Mouse (Mus musculus): ENCODE data around the gene Rimbp2. TPM values are rescaled to one million over a fixed set of nuclear protein-coding genes. Genes with fewer than 3 reads are reported as not detected.

Rimbp2 gene
- total RNA-seq, 2 experiments from 2014 or later, result not detected

DNA sequence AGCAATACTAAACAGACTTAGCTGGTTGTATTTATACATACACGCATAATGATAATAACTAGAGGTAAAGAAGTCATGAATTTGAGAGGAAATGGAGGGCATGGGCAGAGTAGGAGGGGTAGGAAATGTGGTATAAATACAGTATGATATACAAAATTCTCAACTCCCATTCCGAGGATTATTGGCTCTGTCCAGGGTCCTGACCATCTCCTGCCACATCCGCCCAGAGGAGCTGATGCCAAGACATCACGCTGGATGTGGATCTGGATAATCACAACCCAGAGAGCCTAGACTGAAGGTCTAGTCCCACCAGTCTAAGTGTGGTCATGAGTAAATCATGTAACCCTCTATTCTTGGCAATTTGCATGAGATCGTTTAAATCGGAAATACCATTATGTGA, 100.5 kb downstream of the Rimbp2 start:
- intact Hi-C loops (cut with DNase I), result no loop called here
- peak in 1 of 2 experiments; percentile 14 for DNase-seq

- intact Hi-C loops (cut with DNase I), result no loop called here
- DNase-seq, result no peak
These were observed 105.5 kb downstream of the Rimbp2 start for GRCm38 (mm10) chr5:128847806-128848205.

DNA sequence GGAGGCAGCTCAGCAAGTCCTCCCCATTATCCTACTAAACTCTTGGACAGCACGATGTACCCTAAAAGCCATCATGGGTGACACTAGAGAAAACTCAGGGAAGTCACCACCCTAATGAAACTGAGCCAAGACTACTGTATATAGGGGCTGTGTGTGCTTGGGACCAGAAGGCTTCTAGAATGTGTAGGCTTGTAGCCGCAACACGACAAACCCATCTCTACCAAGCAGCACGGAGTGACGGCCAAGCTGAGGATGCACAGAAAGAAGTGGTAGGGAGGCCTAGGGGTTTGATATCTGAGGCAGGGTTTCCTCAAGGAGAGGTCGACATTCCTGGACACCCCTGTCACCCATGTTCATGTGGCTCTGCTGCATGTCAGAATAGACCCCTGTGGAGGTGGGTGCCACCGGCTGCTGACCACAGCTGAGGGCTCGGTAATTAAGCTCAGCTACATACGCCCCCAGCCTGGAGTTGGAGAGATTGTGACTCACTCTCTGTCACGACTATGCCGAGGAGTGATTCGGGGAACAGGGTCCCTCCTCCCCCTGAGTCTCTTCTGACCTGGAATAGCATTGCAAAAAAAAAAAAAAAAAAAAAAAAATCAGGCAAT, 106.7 kb downstream of the Rimbp2 start:
- intact Hi-C loops (cut with DNase I), result no loop called here
- no peak for DNase-seq

GRCm38 (mm10) chr5:128845033-128845432, 108.3 kb downstream of the Rimbp2 start:
- no peak for DNase-seq
- intact Hi-C loops (cut with DNase I), result no loop called here

DNA sequence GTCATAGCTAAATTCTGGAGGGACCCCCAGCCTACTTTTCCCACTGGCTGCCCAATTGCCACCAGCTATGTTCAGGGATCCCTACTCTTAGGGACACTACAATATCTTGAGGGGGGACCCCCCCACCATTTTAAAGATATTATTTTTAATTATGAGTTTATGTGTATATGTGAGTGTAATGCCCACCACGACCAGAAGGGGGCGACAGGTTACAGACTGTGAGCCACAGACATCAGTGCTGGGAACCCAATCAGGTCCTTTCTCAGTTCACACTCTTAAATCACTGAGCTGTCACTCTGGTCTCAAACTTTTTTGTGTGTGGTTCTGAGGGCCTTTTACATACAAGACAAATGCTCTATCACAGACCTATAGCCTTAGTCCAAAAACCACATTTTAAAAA, 109.3 kb downstream of the Rimbp2 start:
- no peak for DNase-seq
- intact Hi-C loops (cut with DNase I), result no loop called here

DNA sequence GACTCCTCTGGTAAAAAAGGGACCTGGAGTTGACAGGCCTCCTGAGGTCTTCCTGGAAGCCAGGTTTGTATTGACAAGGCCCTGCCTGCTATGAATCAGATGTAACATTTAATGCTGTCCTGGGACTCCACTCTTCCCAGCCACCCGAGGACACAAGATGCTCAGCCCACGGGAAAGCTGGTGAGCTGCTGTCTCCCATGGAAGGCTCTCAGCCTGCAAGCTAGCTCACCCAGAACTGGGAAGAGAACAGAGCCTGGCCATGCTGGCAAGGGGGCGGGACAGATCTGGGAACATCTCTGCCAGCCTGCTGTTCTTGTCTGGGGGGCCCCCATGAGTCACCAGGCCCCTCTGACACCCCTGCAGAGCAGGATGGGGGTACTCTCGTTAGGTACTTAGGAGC, 111.7 kb downstream of the Rimbp2 start:
- no peak for DNase-seq
- intact Hi-C loops (cut with DNase I), result no loop called here

DNA sequence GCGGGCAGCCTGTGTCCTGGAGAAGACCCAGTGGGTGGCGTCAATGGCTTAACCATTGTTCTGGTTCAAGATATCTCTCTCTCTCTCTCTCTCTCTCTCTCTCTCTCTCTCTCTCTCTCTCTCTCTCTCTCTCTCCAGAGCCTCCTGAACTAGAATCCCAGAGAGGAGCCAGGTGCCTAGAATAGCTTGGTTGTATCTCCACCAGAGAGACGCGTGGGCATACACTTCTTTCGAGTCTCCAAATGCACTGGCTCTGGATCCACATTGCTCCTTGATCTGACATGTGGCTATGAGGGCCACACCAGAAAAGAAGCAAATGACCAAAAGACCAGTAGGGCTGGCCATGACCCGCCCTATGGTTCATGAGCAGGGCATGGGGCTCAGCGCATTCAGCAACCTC, 116.2 kb downstream of the Rimbp2 start:
- intact Hi-C loops (cut with DNase I), result no loop called here

GRCm38 (mm10) chr5:128834126-128834525, 119.2 kb downstream of the Rimbp2 start:
- intact Hi-C loops (cut with DNase I), result no loop called here
- DNase-seq, result no peak

More for the DNA sequence above, 116.2 kb downstream of the Rimbp2 start:
- DNase-seq, result no peak

DNA sequence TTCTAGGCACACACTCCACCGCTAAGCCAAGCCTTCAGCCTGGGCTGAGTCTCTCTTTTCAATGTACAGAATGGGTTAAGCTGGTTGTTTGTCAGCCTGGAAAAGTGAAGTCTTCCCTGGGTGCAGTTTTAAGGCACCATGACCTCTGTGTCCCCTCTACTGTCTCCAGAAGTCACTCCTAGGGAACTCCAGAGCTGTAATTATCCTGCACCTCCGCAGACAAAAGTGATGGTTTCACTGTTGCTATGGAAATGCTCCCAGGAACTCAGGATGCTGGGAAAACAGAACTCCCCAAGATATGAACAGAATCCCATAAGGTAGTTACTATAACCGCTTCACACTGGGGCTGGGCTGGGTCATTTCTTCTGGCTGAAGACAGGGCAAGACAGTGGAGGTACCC, 130.4 kb downstream of the Rimbp2 start:
- intact Hi-C loops (cut with DNase I), result no loop called here

DNA sequence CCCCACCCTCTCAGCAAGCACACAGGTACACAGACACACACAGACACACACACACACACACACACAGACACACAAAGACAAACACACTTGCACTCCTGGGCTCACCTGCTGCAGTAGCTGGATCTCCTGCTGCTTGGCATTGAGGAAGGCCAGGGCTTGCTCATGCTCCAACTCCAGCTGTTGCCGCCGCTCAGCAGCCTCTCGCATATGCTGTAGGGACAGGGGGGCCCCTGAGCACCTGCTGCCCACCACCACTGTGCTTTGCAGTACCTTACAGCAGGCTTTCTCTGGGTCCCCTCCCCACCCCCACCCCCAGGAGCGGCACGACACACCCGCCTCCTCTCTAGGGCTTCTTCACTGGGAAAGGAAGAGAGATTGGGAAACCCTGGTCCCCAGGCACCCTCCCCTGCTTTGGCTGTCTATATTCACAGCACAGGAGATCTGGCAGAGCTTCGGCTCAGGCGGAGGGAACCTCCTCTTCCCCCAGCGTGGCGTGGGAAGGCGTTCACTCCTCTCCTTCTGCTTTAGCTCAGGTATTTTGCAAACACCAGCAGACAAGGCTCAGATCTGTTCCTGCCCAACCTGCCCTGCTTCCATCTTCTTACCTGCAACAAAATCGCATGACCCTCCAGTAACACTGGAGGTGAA, 133.5 kb downstream of the Rimbp2 start:
- intact Hi-C loops (cut with DNase I), result no loop called here
- DNase-seq, result no peak

More for the DNA sequence above, 130.4 kb downstream of the Rimbp2 start:
- no peak for DNase-seq

GRCm38 (mm10) chr5:128815629-128816028, 137.7 kb downstream of the Rimbp2 start:
- intact Hi-C loops (cut with DNase I), result no loop called here
- DNase-seq, result no peak

- intact Hi-C loops (cut with DNase I), result no loop called here
- DNase-seq, result no peak
These were observed 138.2 kb downstream of the Rimbp2 start for GRCm38 (mm10) chr5:128815078-128815477.

GRCm38 (mm10) chr5:128813121-128813520, 140.2 kb downstream of the Rimbp2 start:
- no peak for DNase-seq
- intact Hi-C loops (cut with DNase I), result no loop called here

DNA sequence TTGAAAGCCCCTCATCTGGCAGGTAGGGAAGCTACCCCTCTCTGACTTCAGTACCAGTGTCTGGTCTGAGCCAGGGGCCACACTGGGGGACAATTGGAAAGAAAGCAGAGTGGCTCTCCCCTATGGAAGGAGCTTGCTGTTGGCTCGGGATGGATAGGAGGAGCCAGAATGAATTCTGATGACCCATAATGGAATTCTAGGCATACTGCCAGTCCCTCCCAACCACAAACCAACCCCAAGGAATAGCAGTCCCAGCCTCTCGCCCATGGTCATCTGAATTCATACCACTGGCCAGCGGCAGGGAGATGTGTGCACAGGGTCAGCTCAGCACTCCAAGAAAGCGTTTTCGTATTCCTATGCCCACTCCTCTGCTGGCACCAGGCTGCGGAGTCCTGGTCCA, 141.9 kb downstream of the Rimbp2 start:
- no peak for DNase-seq
- intact Hi-C loops (cut with DNase I), result no loop called here

- intact Hi-C loops (cut with DNase I), result no loop called here
- no peak for DNase-seq
These were observed 143.3 kb downstream of the Rimbp2 start for GRCm38 (mm10) chr5:128810006-128810405.

DNA sequence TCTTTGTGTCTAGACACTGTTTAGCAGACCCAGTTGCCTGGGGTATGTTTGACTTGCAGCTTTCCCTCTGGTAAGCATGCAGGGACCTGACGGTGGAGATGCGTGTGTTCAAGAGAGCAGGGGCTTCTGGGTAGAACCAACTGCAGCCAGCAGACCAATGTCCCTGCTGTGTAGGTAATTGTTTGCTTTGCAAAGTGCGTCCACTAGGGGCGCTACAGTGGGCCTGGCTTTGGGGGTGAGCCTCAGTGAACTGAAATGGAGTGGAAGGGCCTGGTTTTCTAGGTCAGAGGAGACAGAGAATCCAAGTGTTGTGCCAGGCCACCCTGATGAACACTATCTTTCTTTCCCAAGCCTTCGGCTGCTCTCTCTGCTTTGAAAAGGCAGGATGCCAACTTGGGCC, 143.9 kb downstream of the Rimbp2 start:
- peak in 1 of 2 experiments; percentile 18 for DNase-seq
- intact Hi-C loops (cut with DNase I), result no loop called here

DNA sequence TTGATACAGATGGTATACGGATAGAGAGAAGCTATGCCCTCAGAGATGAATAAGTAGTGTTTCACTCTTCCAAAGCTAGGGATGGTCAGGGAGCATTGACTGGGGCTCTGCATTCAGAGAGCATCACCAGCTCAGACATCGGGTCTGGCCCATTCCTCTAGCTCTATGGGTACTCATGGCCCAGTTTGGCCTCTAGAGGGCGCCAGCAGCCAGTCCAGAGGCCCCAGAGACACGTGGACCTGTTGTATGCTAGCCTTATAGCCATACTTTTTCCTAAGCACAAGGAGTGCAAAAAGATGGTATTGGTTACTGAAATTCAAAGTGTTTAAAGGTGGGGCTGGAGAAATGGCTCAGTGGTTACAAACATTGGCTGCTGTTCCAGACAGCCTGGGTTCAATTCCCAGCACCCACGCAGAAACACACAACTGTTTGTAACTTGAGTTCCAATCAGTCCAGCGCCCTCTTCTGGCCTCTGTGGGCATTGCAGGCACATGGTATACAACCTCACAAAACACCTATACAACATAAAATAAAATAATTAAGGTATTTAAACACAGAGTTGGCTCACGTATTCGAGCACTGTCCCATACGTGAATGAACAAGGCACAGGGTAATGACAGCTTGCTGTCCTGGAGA, 144.6 kb downstream of the Rimbp2 start:
- intact Hi-C loops (cut with DNase I), result no loop called here

DNA sequence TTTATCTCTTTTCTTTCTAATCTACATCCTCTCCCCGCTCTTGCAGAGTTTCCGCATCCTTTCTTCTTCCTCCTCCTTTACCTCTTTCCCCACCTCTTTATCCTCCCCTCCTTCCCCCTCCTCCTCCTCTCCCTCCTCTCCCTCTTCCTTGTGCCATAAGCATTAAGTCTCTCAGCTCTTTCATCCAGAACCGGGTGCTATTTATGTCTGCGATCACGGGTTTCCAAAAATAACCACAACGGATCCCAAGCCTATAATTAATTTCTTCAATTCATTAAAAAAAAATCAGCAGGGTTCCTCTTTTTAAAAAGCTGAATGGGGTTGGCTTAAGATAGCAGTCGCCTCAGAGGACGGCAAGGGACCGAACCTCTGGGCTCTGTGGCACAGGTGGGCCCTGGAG, 145.9 kb downstream of the Rimbp2 start:
- intact Hi-C loops (cut with DNase I), result no loop called here
- no peak for DNase-seq

More for the DNA sequence above, 144.6 kb downstream of the Rimbp2 start:
- DNase-seq, result peak in 1 of 2 experiments; percentile 13

- DNase-seq, result peak; percentile 5 to 18
- intact Hi-C loops (cut with DNase I), result no loop called here
These were observed 146.8 kb downstream of the Rimbp2 start for GRCm38 (mm10) chr5:128806296-128806998.

- intact Hi-C loops (cut with DNase I), result no loop called here
- no peak for DNase-seq
These were observed 148.2 kb downstream of the Rimbp2 start for GRCm38 (mm10) chr5:128805092-128805491.

DNA sequence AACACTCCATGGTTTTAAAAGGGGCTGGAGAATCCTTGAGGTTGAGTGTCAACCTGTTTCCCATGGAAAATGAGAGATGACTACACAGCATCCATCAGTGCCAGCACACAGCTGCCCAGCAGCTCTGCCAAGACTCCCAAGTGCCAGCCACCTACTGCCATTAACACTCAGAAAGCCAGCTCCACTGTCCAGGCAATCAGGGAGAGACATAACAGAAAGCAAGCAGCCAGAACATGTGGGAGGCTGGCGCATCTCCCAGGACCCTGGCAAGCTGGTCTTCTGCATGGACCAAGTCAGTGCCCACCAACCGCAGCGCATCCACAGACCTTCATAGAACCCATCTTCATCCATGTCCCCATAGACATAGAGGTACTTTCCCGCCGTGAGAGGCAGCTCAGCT, 152.7 kb downstream of the Rimbp2 start:
- intact Hi-C loops (cut with DNase I), result no loop called here
- DNase-seq, result no peak

Data from heart, postnatal 14 days (tissue).